Comparison of ENCODE assay signal across 25 mouse cellular contexts in genomic region chr2:6823021-6823420, GRCm38 (mm10).
"Had no signal": no experiment of that assay in that cellular context is flagged by ENCODE, and none has a peak within 500 bp of the region (broad histone marks: within the 10 kb centered on the region; RNA-seq: fewer than 3 reads in every experiment).

No protein-coding gene starts in this region.

- H3K9me3 ChIP-seq: heart, embryonic 13.5 days; heart, embryonic 15.5 days; intestine, embryonic 15.5 days; limb, embryonic 10.5 days; limb, embryonic 12.5 days had no signal

- H3K9ac ChIP-seq: heart, embryonic 13.5 days; heart, embryonic 15.5 days; hindbrain, embryonic 14.5 days; intestine, embryonic 15.5 days; limb, embryonic 12.5 days had no signal

- H3K27ac ChIP-seq: heart, adult 2 months; heart, embryonic 13.5 days; heart, embryonic 15.5 days; hindbrain, embryonic 14.5 days; intestine, embryonic 15.5 days; layer of hippocampus, adult 2 months; left cerebral cortex, adult 2 months; limb, embryonic 10.5 days; limb, embryonic 12.5 days had no signal

- H3K4me2 ChIP-seq: heart, embryonic 11.5 days; heart, embryonic 13.5 days; heart, embryonic 15.5 days; hindbrain, embryonic 14.5 days; intestine, embryonic 15.5 days; limb, embryonic 12.5 days; liver, embryonic 11.5 days had no signal

- H3K4me3 ChIP-seq: heart, adult 2 months; heart, embryonic 13.5 days; heart, embryonic 15.5 days; intestine, embryonic 15.5 days; layer of hippocampus, adult 2 months; left cerebral cortex, adult 2 months; limb, embryonic 10.5 days; limb, embryonic 12.5 days had no signal

- DNase-seq: gastrocnemius, postnatal 14 days; gastrocnemius, postnatal 36 days; heart, adult 11 months; heart, adult 2 months; heart, postnatal 14 days; heart, postnatal 36 days; kidney, adult 18-20 months; kidney, adult 8-10 months; kidney, postnatal 10 days; kidney, postnatal 25 days; kidney, postnatal 4 days; liver had no signal

- H3K4me1 ChIP-seq: intestine, embryonic 15.5 days had no signal

- ATAC-seq: hindbrain, embryonic 16.5 days; inflammation-experienced regulatory T-cells, adult 6 months; intestine, embryonic 15.5 days; intestine, postnatal 0 days had no signal

- H3K27me3 ChIP-seq: heart, embryonic 13.5 days; heart, embryonic 15.5 days; intestine, embryonic 15.5 days; limb, embryonic 12.5 days had no signal

- H3K36me3 ChIP-seq: heart, embryonic 13.5 days; heart, embryonic 15.5 days; intestine, embryonic 15.5 days; limb, embryonic 10.5 days; limb, embryonic 12.5 days had no signal
